Mouse (Mus musculus) 3134 (cell line): ENCODE measurements around the gene Clec2h.
"Not testable (repeated sequence)": the region's sequence is repeated elsewhere in the genome, so short reads cannot be mapped to it uniquely, and the experiment has no call there.

ENCODE experiments used
- DNase-seq: peaks from one replicate; pipeline ENCODE4 v3.0.0-alpha.2; 2011; ENCODE audit warnings: low spot score; ENCODE audit not compliant: insufficient read length; ENCODE audit errors: extremely low read depth

The Clec2h gene

DNA sequence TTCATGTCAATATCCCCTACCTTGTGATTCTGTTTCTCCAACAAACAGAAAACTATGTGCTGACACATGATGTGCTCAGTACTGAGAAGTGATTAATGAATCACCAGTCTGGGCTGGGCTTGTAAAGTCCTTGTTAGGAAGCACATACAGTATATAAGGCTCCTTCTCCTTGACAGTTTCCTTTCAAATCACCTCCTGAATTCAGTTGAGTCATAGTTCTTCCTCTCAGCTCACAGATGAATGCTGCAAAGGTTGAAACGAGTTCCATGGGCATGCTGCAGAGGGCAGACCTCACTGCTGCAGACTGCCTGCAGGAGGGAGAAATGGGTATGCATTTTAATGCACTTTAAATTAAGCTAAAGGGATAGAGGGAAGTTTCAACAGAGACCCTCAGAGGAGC, at the start of gene Clec2h:
Clec2h (plus strand) TSS at position 180 of the 400 bp plus-strand sequence.
- no peak for DNase-seq

DNA sequence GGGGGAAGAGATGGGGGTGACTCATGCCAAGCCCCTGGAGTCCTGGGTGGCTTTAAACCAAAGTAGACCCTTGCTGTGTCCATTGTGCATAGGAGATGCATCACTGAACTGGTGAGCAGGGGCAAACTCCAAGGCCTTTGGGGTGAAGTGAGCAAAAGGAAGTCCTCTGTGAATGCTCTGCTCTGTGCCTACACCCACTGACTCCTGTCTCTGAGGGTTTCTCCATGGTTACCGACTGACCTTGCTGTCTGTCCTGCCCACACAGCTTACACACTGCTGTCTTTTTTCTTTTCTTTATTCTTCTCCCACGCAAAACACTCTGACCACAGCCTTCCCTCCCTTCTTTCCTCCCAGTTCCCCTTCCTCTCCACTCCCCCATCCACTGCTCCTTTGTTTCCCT, 39.5 kb upstream of the Clec2h start:
- DNase-seq = no peak

DNA sequence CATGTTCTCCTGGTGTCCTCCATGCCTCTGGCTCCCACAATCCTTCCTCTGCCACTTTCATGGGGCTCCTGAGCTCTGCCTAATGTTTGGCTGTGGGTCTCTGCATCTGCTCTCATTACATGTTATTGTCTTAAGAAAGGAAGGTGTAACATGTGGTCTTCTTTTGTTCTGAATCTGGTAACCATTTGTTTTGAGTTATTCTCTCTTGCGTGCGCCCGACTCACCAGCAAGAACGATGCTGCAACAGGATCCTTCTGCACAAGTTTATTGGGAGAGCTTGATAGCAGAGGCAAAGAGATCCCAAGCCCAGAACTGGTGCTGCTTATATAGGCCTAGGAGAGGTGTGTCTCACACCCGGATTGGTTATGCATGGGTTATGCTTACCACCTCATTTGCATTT, 38.8 kb upstream of the Clec2h start, which contains the start of gene Klrb1a:
Klrb1a (minus strand) TSS at position 101 of the 400 bp plus-strand sequence.
- DNase-seq = not testable (repeated sequence)

DNA sequence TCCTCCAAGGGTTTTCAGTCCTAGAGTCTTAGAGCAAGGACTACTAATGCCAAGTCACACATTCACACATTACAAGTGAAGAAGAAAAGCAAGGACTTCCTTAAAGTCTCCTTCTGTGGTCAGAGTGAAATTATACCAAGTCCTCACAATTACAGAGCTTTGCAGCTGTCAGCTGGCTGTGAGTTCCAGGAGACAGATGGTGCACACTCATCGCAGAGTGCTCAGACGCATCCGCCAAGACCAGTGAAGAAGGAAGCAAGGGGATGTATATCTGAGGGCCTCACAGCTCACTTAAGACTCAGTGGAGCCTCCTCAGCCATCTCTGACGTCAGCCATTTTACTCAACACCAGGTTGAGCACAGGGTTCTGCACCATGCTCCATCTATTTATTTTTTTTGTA, 37.8 kb upstream of the Clec2h start:
- DNase-seq = no peak

DNA sequence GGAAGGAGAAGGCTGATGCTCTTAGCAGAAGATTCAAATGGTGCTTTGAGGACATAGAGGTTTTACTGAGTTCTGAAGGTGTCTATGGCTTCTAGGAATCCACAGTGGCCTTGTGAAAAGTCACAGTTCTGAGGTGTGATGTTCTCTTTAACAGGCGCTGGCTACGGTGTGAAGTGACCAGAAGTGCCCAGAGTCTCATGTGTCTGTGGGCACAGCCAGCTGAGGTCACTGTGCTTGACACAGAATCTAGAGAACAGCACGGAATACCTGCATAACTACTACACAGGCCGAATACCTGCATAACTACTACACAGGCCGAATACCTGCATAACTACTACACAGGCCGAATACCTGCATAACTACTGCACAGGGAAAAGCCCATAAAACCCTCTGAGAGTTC, 36.9 kb upstream of the Clec2h start:
- DNase-seq = not testable (repeated sequence)

DNA sequence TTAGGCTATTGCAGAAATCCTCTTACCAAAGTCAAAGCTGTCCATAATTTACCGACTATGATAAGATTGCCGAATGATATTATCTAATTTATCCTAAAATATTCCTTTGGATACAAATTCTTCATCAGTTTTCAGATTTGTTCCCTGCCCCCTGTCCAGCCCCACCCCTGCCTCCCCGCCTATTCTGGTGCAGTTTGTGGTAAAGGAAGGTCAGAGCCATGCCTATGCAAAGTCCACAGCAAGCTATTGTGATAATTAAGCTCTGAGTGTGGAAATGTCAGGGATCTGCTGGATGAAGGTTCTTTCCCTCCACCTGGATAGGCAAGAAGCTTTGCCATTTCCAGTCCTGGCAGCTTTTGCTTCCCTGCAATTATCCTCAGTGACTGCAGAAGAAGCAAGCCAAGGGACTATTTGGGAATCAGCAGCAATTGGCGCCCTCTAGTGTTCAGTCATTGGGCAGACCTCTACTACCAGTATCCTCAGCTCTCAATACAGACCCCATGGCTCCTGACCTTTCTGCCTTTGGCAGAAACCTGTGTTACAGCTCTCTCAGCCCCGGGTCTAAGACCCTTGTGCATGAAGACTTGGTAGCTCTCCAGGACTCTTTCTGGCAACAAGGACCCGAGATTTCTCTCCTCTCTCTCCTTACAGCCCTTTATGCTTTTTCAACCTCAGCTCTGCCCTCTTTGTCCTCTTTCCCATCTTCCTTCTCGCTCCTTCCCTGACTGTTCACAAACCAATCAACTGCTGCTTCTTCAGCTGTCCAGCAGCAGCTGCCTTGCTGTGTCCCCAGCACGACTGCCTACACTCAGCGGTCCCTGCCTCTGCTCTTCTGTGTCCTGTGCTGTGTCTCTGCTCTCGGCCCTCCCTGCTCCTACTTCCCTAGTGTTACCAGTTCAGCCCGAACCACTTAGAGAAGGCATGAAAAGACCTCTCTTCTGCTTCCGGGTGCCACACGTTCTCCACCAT, 32.1 kb upstream of the Clec2h start:
- peak; percentile 24 for DNase-seq

DNA sequence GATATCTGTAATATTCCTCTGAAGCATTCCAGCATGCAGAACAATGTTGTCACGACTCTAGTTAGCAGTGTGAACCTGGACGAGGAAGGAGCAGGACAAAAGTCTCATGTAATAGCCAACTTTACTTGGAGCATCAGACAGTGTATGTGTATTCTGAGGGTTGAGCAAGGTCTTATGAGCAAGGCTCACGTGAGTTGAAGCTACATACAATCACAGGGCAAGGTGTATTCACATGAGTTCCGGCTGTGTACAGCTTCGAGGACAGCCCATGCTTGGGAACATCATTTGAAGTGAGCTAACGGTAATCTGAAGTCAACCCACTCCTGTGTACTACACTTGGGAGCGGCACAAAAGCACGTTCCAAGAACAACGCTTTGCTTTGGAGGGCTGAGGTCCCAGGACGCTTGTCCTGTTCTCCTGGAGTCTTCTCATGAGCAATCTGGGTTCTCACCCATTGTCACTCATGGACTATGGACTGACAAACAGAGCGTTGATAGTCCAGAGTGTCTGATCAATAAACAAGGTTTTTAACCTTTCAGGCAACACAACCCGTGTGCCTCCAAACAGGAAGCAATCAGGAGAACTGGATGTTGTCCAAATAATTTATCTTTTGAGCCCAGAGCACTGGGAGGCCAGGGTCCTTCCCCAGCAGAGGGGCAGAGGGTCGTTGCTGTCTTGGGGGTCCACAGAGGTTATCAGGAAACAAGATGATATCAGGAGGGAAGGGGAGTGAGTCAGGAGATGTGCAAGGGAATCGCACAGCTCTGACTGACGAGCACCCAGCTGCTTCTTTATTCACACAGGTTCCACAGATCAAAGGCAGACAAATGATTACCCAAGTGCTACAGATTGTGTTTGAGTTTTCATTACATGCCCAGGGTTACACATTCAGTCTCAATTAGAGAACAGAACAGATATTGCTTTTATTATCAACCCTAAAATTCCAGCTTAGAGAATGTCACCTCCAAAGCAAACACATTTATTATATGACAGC, 31.0 kb upstream of the Clec2h start:
- DNase-seq = not testable (repeated sequence)

DNA sequence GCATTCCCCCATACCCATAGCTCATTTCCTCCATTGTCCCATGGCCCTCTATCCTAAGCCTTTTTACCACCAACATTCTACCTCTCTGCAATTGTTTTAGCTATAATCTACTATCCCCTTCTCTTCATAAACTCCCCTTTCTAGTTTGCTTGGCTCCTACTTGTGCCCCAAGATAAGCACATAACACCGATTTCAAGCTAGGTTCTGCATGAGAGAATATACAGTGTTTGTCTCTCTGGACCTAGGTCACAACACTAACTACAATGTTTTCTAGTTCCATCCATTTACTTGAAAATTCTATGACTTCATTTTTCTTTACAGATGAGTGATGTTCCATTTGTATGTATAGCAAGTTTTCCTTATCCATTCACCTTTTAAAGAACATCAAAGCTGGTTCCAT, 21.5 kb upstream of the Clec2h start:
- no peak for DNase-seq

DNA sequence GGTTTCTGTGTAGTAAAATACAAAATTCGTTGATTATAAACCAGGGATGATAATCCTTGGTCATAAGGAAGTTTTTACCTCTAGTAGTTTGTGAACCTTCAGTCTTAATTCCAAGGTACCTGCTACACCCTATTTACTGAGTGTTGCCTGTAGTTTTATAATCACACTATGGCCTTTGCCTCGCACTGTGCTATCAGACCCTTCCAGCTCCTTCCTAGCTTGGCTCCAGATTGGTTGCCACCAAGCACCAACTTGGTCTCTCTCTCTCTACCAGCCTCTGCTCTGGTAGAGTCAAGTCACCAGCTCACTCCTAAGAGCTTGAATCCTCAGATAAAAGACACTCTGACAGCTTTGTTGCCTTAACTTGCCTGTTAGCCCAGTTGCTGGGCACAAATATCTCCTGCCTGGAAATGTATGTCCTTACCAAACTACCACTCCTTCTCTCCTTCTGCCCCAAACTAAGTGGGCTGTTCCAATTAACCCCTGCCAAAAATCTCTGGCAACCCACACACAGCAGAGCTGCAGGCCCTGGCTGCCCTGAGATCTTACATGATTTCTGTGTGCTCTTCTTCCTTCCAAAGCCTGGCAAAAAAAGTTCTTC, 21.0 kb upstream of the Clec2h start:
- DNase-seq = no peak

DNA sequence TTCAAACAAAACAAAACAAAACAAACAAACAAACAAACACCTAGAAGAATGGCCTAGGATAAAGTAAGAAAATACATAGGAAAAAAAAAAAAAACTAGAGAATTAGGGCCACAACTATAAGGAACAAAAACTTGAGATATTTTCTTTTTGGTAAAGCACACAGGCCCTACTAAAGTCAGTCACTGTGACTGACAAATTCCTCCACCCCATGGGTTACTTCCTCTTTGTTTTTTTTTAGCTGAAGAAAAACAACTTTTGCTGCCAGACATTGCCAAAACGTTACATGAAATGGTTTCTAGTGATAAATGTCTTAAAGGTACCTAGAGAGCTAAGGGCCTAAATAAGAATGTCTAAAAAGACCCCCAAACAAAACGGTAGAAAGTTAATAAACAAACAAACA, 18.2 kb upstream of the Clec2h start:
- no peak for DNase-seq

DNA sequence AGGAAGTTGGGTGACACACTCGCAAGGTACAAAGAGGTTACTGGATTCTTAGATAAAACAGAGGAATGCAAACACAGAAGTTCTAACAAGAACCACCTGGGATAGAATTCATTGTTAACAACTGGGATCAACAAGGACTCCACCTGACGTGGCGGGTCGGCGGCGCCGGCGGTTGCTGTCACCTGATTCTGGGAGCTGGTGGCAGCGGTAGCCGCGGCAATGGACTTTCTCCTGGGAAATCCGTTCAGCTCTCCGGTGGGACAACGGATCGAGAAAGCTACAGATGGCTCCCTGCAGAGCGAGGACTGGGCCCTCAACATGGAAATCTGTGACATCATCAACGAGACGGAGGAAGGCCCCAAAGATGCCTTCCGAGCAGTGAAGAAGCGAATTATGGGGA, 17.5 kb upstream of the Clec2h start:
- not testable (repeated sequence) for DNase-seq

DNA sequence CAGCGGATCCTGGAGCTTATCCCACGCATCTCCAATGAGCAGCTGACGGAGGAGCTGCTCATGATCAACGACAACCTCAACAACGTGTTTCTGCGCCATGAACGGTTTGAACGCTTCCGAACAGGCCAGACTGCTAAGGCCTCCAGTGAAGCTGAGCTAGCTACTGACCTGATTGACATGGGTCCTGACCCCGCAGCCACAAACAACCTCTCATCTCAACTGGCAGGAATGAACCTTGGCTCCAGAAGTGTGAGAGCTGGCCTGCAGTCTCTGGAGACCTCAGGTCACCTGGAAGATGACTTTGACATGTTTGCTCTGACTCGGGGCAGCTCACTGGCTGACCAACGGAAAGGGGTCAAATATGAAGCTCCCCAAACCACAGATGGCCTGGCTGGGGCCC, 16.5 kb upstream of the Clec2h start:
- not testable (repeated sequence) for DNase-seq

DNA sequence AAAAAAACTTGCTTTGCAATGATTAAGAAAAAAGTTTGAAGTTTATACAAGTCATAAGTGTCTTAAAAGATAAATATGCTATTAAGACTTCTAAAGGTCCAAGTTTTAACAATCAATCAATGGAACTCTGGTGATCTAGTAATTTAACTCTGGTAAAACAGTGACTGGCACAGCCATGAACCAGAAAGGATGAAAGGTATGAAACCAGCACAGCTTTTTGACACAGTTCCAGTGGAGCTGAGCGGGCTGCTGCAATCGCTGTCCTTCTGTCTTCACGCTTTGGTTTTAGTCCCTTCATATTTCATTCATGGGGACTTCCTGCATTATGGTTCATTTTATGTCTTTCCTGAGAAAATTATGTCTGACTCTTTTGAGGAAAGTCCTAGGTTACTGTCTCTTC, 12.5 kb upstream of the Clec2h start:
- no peak for DNase-seq

DNA sequence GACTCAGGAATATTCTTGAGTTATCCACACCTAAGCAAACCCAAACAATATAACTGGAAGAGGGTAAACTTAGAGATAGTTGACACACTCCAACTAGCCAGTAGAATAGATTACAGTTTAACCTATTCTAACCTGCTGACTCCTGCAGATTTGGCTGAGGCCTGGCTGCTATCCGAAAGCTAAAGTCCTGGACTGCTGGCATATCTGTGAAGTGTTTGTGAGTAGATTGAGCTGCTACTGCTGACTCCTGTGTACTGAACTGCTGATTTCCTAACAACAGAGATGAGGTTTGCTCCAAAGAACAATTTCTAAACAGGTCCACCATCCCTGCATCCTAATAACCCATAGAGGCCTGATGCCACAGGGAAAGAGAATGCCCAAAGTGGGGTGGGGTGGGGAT, 12.0 kb upstream of the Clec2h start:
- no peak for DNase-seq

DNA sequence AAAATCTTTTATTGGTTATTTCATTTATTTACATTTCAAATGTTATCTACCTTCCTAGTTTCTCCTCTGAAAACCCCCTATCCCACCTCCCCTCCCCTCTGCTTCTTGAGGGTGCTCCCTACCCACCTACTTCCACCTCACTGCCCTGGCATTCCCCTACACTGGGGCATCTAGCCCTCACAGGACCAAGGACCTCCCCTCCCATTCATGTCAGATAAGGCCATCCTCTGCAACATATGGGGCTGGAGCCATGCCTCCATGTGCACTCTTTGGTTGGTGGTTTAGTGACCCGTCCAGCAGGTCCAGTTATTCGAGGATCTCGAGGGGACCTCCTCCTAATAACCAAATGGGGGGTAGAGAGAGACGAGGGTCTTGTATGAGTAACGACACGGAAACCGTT, 11.4 kb upstream of the Clec2h start:
- DNase-seq = not testable (repeated sequence)

DNA sequence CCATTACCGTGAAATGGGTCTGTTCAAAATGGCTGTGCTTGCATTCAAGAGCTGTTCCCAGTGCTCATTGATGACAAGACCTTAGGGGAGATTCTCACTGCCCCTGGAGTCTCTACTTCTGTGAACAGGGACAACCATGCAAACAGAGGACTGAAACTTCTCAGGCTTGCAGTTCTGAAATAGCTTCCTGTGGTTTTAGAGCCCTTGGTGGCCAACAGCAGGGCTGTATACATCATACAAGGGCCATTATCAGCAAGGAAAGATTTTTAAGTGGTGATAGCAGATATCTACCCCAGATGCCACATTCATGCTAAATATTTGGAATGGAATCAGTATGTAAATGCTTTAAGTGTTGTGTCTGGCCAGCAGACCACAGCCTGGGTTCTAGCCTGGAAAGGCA, 9.2 kb upstream of the Clec2h start:
- no peak for DNase-seq

DNA sequence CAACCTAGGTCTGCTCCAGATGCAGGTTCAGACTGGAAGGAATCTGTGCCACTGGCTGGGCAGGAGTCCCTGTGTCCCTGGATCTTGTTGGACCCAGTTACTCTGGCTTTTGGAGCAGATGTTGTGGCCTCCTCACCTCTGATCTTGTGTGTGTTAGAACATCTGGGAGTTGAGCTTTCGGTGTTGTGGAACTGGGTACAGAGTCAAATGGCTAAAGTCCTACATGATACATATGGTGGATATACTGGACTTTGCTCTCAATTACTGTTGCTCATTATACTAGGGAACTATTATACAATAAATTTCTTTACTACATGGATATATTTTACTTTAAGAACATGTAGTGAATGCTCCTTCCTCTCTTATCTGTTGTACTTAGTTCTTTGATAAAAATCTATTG, 936 bp upstream of the Clec2h start:
- no peak for DNase-seq

DNA sequence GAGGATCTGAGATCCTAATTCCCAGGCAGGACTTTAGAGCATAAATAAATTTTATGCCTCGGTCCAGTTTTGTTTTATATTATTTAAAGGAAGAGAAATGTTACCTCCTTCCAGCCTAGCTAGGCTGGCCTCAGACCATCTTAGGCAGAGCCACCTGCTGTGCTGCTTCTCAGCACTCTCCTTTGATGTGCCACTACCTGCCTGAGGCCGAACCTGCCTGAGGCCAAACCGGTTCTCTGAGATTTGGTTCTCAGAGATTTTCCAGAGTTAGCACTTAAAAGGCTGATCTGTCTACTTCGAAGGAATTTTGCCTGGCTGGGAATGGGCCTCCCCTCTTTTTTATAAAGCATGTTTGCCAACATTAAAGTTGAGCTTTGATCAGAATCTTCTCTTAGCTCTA, 7.8 kb downstream of the Clec2h start:
- DNase-seq = no peak

DNA sequence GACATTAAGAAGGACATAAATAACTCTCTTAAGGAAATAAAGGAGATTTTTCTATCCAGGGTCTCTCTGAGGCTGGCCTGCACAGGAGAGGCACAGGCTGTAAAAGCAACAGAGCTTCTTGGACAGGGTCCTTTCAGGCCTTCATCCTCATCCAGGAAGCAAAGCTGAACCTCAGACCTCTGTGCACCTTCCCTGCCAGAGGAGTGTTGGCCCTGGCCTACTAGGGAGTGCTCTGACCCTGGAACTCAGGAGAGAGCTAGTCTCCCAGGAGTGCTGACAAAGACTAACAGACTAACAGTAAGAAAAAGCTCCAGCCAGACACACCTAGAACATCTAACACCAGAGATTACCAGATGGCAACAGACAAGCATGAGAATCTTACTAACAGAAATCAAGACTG, 17.4 kb downstream of the Clec2h start:
- DNase-seq = no peak

DNA sequence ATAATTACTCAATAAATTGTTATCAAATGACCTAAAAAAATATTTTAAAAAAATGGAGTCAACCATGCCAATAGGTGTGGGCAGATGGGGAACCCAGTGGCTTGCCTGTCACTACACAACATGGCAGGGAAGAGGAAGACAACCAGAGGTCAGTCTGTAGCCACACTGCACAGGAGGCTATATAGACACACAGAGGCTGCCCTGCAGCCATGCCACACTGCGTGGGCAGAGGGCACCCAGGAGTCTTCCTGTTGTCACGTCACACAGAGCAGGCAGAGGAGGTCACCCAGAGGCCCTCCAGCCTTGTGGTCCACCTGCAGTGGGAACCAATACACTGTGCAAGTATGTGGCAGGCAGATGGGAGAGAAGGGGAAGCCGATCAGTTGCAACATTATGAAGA, 39.5 kb downstream of the Clec2h start:
- DNase-seq = no peak

DNA sequence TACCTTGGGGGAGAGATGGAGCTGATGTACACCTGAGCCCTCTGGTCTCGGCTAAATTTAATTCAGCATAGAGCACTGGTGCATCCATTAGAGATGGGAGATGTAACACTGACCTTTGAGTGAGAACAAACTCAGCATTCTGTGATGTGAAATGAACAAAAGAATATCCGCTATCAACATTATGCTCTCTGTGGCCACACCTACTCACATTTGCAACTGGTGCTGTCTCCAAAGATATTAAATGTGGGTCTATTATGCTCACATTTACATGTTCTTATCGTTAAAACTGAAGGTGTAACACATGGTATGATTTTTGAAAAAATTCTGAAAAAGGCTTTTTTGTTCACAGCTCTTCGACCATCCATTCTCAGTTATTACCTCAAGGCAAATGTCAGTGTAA, 60.8 kb downstream of the Clec2h start, which contains the start of gene Klrb1:
Klrb1 (minus strand) TSS at position 101 of the 400 bp plus-strand sequence.
- no peak for DNase-seq
